Comparison of ENCODE assay signal across 24 mouse cellular contexts in genomic region chr5:126199876-126200275, GRCm38 (mm10).
"Had no signal": no experiment of that assay in that cellular context is flagged by ENCODE, and none has a peak within 500 bp of the region (broad histone marks: within the 10 kb centered on the region; RNA-seq: fewer than 3 reads in every experiment).

No protein-coding gene starts in this region.

- H3K27ac ChIP-seq: heart, adult 2 months; heart, embryonic 13.5 days; heart, embryonic 15.5 days; hindbrain, embryonic 13.5 days; hindbrain, embryonic 15.5 days; hindbrain, postnatal 0 days; kidney, embryonic 15.5 days; kidney, postnatal 0 days; limb, embryonic 10.5 days; limb, embryonic 12.5 days; liver, embryonic 13.5 days; liver, embryonic 15.5 days had no signal

- H3K4me3 ChIP-seq: heart, adult 2 months; heart, embryonic 13.5 days; heart, embryonic 15.5 days; hindbrain, embryonic 13.5 days; hindbrain, embryonic 15.5 days; kidney, embryonic 15.5 days; limb, embryonic 10.5 days; limb, embryonic 12.5 days; liver, embryonic 13.5 days; liver, embryonic 15.5 days had no signal

- DNase-seq: gastrocnemius, postnatal 14 days; gastrocnemius, postnatal 36 days; heart, adult 11 months; heart, adult 2 months; heart, postnatal 14 days; heart, postnatal 36 days; kidney, adult 11 months; kidney, adult 2 months; kidney, adult 9 months; kidney, postnatal 14 days; kidney, postnatal 36 days; liver; liver, embryonic 13.5 days; liver, postnatal 0 days had no signal
